Mouse (Mus musculus) forebrain, embryonic 12.5 days (tissue): Measurements from ENCODE around the gene Mier2. TPM values are rescaled to one million over a fixed set of nuclear protein-coding genes. Genes with fewer than 3 reads are reported as not detected.

ENCODE experiments used
- ATAC-seq: fragments of 200-750 bp; cut with Nextera tagmentation; 2 replicates; pipeline ENCODE4 v1.8.0; 2017; ENCODE audit warnings: moderate TSS enrichment; ENCODE audit not compliant: low FRiP score
- H3K27ac ChIP-seq: fragments of 300-500 bp; sonication (generic); 2 replicates; pipeline ENCODE4 v1.5.1; 2016; ENCODE audit warnings: mild to moderate bottlenecking
- H3K27me3 ChIP-seq: fragments of 300-500 bp; sonication (generic); 2 replicates; pipeline ENCODE4 v1.6.1; 2016; ENCODE audit warnings: mild to moderate bottlenecking
- H3K36me3 ChIP-seq: fragments of 300-500 bp; sonication (generic); replicated peaks from 2 replicates; pipeline ENCODE4 v1.6.1; 2016; ENCODE audit warnings: mild to moderate bottlenecking
- H3K4me1 ChIP-seq: fragments of 300-500 bp; sonication (generic); 2 replicates; pipeline ENCODE4 v1.6.1; 2016
- H3K4me2 ChIP-seq: fragments of 300-500 bp; sonication (generic); 2 replicates; pipeline ENCODE4 v1.6.1; 2016; ENCODE audit warnings: mild to moderate bottlenecking, moderate library complexity
- H3K4me3 ChIP-seq: fragments of 300-500 bp; sonication (generic); replicated peaks from 2 replicates; pipeline ENCODE4 v1.5.1; 2016; ENCODE audit warnings: mild to moderate bottlenecking
- H3K9ac ChIP-seq: fragments of 300-500 bp; sonication (generic); 2 replicates; pipeline ENCODE4 v1.6.1; 2016; ENCODE audit warnings: mild to moderate bottlenecking
- H3K9me3 ChIP-seq: fragments of 300-500 bp; sonication (generic); 2 replicates; pipeline ENCODE4 v1.6.1; 2016
- WGBS: fragments of 180-500 bp; shearing (Covaris S2); methylation state at CpG from one replicate; pipeline ENCODE4 v1.1.7; 2016; 5-methylcytosine and 5-hydroxymethylcytosine counted together
- polyA plus RNA-seq: library from polyadenylated mRNA; unstranded; fragments of >200 nt; fragmentation: Nextera tagmentation; extraction: Ambion mirVana; gene quantifications from 2 replicates; pipeline ENCODE4 v1.2.1, GENCODE M21; 2016

Mier2 gene
- 69.0 and 70.6 TPM in 2 replicates for polyA plus RNA-seq

- Histone ChIP-seq H3K9ac (peak within 1 kb of the TSS; percentile 98), H3K9me3 (no peaks in the 10 kb centered on the region), H3K4me2 (peak within 1 kb of the TSS; percentile 78), H3K4me1 (peaks cover 29% of the 10 kb centered on the region), H3K27ac (peak within 1 kb of the TSS; percentile 59; the same call in 1 of the 2 replicates), H3K36me3 (peaks cover 10% of the 10 kb centered on the region), H3K27me3 (no peaks in the 10 kb centered on the region), H3K4me3 (peak within 1 kb of the TSS; percentile 96)
- ATAC-seq, result peak; percentile 91
- WGBS, result under 1% methylated on average over 97 of the region's 108 CpGs
Measured at GRCm38 (mm10) chr10:79554330-79555237, at the start of gene Mier2. Mier2 (minus strand) TSS chr10:79555199.

- Histone ChIP-seq H3K9ac (no peak overlapping the region), H3K27ac (no peak overlapping the region), H3K4me2 (no peak overlapping the region), H3K4me3 (no peak overlapping the region), H3K4me1 (no peaks in the 10 kb centered on the region), H3K27me3 (peaks cover 33% of the 10 kb centered on the region), H3K36me3 (no peaks in the 10 kb centered on the region), H3K9me3 (no peaks in the 10 kb centered on the region)
- WGBS, result 89% methylated on average over 4 of the region's 4 CpGs
- ATAC-seq, result no peak
Measured at GRCm38 (mm10) chr10:79597936-79598230, 42.9 kb upstream of the Mier2 start.

- no peak overlapping the region for H3K9ac ChIP-seq
- H3K9me3 ChIP-seq, result no peaks in the 10 kb centered on the region
- H3K27me3 ChIP-seq, result peaks cover 35% of the 10 kb centered on the region
- no peaks in the 10 kb centered on the region for H3K4me1 ChIP-seq
- ATAC-seq, result no peak
- no peaks in the 10 kb centered on the region for H3K36me3 ChIP-seq
- H3K27ac ChIP-seq, result no peak overlapping the region
- H3K4me3 ChIP-seq, result no peak overlapping the region
- no peak overlapping the region for H3K4me2 ChIP-seq
- 31% methylated on average over 13 of the region's 13 CpGs for WGBS
Measured at GRCm38 (mm10) chr10:79597051-79597935, 42.3 kb upstream of the Mier2 start.

GRCm38 (mm10) chr10:79595590-79595929, 40.6 kb upstream of the Mier2 start:
- 59% methylated on average over 8 of the region's 8 CpGs for WGBS
- H3K36me3 ChIP-seq, result no peaks in the 10 kb centered on the region
- no peak overlapping the region for H3K27ac ChIP-seq
- H3K9me3 ChIP-seq, result no peaks in the 10 kb centered on the region
- no peak overlapping the region for H3K4me2 ChIP-seq
- no peaks in the 10 kb centered on the region for H3K4me1 ChIP-seq
- H3K9ac ChIP-seq, result no peak overlapping the region
- H3K27me3 ChIP-seq, result peaks cover 35% of the 10 kb centered on the region
- peak; percentile 36 for ATAC-seq
- H3K4me3 ChIP-seq, result no peak overlapping the region

GRCm38 (mm10) chr10:79594872-79595589, 40.0 kb upstream of the Mier2 start:
- peak; percentile 89 for ATAC-seq
- Histone ChIP-seq H3K27me3 (peaks cover 35% of the 10 kb centered on the region), H3K9ac (no peak overlapping the region; the same call in 1 of the 2 replicates), H3K4me3 (no peak overlapping the region), H3K36me3 (no peaks in the 10 kb centered on the region), H3K4me2 (0 out of 2 replicates have a peak overlapping the region, but pooled peaks have one; percentile 21), H3K27ac (no peak overlapping the region), H3K9me3 (no peaks in the 10 kb centered on the region), H3K4me1 (no peaks in the 10 kb centered on the region)
- 18% methylated on average over 17 of the region's 17 CpGs for WGBS

GRCm38 (mm10) chr10:79594111-79594510, 39.1 kb upstream of the Mier2 start:
- H3K27me3 ChIP-seq, result peaks cover 35% of the 10 kb centered on the region
- H3K27ac ChIP-seq, result no peak overlapping the region
- no peaks in the 10 kb centered on the region for H3K4me1 ChIP-seq
- no peak for ATAC-seq
- WGBS, result 62% methylated on average over 6 of the region's 6 CpGs
- no peak overlapping the region for H3K9ac ChIP-seq
- no peaks in the 10 kb centered on the region for H3K9me3 ChIP-seq
- no peak overlapping the region for H3K4me2 ChIP-seq
- H3K4me3 ChIP-seq, result no peak overlapping the region
- H3K36me3 ChIP-seq, result no peaks in the 10 kb centered on the region

- Histone ChIP-seq H3K4me3 (no peak overlapping the region), H3K4me1 (no peaks in the 10 kb centered on the region), H3K9me3 (no peaks in the 10 kb centered on the region), H3K9ac (no peak overlapping the region), H3K27me3 (peaks cover 25% of the 10 kb centered on the region), H3K36me3 (no peaks in the 10 kb centered on the region), H3K4me2 (no peak overlapping the region), H3K27ac (no peak overlapping the region)
- no peak for ATAC-seq
- 100% methylated on average over 1 of the region's 1 CpGs for WGBS
Measured at GRCm38 (mm10) chr10:79590702-79591101, 35.7 kb upstream of the Mier2 start.

- Histone ChIP-seq H3K9me3 (no peaks in the 10 kb centered on the region), H3K27ac (no peak overlapping the region), H3K4me2 (no peak overlapping the region), H3K4me3 (no peak overlapping the region), H3K36me3 (no peaks in the 10 kb centered on the region), H3K27me3 (peaks cover 7% of the 10 kb centered on the region), H3K9ac (no peak overlapping the region), H3K4me1 (no peaks in the 10 kb centered on the region)
- 71% methylated on average over 4 of the region's 4 CpGs for WGBS
- ATAC-seq, result no peak
Measured at GRCm38 (mm10) chr10:79587752-79588126, 32.7 kb upstream of the Mier2 start.

GRCm38 (mm10) chr10:79587061-79587751, 32.2 kb upstream of the Mier2 start, which contains the start of gene Theg:
Theg (minus strand) TSS chr10:79587331.
- Histone ChIP-seq H3K27me3 (peaks cover 6% of the 10 kb centered on the region), H3K27ac (no peak within 1 kb of the TSS), H3K4me3 (no peak within 1 kb of the TSS), H3K4me2 (no peak within 1 kb of the TSS), H3K9ac (no peak within 1 kb of the TSS), H3K9me3 (no peaks in the 10 kb centered on the region), H3K36me3 (no peaks in the 10 kb centered on the region), H3K4me1 (no peaks in the 10 kb centered on the region)
- 89% methylated on average over 5 of the region's 5 CpGs for WGBS
- no peak for ATAC-seq

GRCm38 (mm10) chr10:79586243-79586642, 31.2 kb upstream of the Mier2 start:
- H3K9me3 ChIP-seq, result no peaks in the 10 kb centered on the region
- H3K27me3 ChIP-seq, result peaks cover 6% of the 10 kb centered on the region
- no peaks in the 10 kb centered on the region for H3K36me3 ChIP-seq
- 88% methylated on average over 8 of the region's 8 CpGs for WGBS
- no peaks in the 10 kb centered on the region for H3K4me1 ChIP-seq
- no peak overlapping the region for H3K9ac ChIP-seq
- H3K4me3 ChIP-seq, result no peak overlapping the region
- no peak overlapping the region for H3K27ac ChIP-seq
- no peak overlapping the region for H3K4me2 ChIP-seq
- ATAC-seq, result no peak

GRCm38 (mm10) chr10:79585723-79586122, 30.7 kb upstream of the Mier2 start:
- Histone ChIP-seq H3K4me1 (no peaks in the 10 kb centered on the region), H3K36me3 (no peaks in the 10 kb centered on the region), H3K27ac (no peak overlapping the region), H3K27me3 (peaks cover 6% of the 10 kb centered on the region), H3K4me3 (no peak overlapping the region), H3K9ac (no peak overlapping the region), H3K4me2 (no peak overlapping the region), H3K9me3 (no peaks in the 10 kb centered on the region)
- WGBS, result 90% methylated on average over 5 of the region's 5 CpGs
- no peak for ATAC-seq
